Mouse (Mus musculus): ENCODE measurements around the gene Tap2.

- TF ChIP-seq EP300 (IDR thresholded peaks at IDR 0.05; ENCODE audit: low read depth) = no peak
- TF ChIP-seq CTCF (IDR thresholded peaks at IDR 0.05; ENCODE audit: low read depth) = no peak
These were observed 29.3 kb upstream of the Tap2 start for GRCm38 (mm10) chr17:34174075-34174474.

Data from heart, postnatal 0 days (tissue).